Mouse (Mus musculus) spleen, adult 12 weeks (tissue): Measurements from ENCODE around the gene Mapkap1.
A peak's percentile ranks its signal among the peaks of the same experiment; 100 is the strongest.

Source experiments
- DNase-seq: peaks from one replicate; pipeline ENCODE4 v3.0.0; 2022; ENCODE audit warnings: low spot score

Mapkap1 gene

DNA sequence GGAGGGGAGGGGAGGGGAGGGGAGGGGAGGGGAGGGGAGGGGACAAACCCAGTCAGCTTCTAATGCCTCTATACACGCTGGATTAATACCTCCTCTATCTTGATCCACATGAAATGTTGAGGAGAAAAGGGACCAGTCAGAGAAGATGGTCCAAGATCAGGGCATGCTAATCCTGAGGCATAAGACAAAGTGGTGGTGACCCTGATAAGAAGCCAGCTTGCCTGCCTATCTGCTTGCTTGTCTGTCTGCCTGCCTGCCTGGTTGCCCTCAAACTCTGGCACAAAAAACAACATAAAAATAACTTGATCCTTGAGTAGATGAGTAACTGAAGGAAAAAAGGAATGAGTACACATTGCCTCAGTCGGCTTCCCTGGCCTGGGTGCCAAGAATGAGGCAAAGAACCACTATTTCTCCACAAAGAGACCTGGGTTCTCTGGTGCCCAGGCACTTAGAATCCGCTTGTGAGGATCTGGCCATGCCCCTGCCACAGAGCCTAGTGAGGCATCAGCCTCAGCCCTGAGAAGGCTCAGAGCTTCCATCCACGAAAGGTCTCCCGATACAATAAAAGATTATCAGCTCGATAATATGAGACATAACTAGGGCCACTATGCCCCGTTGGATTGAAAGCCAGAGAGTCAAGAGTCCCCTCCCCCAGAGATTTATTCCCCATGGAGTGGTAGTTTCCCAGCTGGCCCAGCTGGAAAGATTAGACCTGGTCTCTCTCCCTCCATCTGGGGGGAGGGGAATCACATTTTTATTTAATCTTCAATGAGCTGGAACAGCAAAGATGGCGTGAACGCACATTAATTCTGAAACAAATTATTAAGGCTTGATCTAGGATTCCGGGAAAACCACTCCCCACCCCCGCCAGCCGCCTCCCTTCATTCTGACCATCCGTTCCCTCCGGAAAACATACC, 228.9 kb downstream of the Mapkap1 start:
- no peak for DNase-seq

DNA sequence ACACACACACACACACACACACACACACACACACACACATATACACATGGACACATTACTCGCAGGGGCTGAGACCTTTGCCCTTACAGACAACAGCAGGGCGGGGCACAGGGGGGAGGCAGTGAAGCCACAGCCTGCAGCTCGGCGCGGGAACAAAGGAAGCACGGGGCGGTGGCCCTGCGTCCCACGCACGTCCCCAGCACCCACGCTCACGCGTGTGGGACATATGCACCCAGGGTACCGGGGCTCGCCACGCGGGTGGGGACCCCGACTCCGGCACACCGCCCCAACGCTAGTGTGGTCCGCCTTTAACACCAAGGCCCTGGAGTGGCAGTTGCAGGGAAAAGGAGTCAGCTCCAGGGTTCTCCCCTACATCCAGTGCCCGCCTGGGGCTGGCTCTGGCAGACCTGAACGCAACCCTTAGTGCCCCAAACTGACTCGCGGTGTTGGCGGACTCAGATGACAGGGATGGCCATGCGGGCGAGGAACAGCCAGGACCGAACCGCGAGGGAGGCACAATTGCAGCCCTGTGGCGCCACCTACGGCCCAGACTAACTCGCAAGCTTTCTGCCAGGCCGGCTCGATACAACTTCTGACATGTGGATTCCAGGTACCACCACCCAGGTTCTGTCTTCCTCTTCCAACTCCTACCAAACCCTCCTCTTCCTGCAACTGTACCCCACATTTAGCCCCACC, 232.5 kb downstream of the Mapkap1 start:
- peak; percentile 56 for DNase-seq

DNA sequence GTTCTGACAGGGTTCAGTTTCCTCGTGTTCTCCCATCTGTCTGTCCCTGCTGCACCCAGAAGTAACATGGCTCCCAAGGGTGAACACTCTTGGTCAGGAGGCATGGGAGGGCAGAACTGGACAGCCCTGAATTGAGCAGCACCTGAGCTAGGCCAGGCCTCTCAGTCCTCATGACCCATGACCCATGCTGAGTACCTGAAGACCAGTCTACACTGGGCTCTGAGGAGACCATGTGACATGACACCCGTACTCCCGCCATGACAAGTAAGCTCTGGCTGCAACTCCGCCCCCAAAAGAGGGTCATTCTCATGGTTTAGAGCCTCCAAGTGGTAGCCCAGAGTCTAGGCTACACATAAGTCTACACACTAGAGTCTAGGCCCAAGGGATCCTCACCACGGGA, 233.2 kb downstream of the Mapkap1 start:
- no peak for DNase-seq

- DNase-seq, result peak; percentile 51
These were observed 235.8 kb downstream of the Mapkap1 start for GRCm38 (mm10) chr2:34642351-34642750.

DNA sequence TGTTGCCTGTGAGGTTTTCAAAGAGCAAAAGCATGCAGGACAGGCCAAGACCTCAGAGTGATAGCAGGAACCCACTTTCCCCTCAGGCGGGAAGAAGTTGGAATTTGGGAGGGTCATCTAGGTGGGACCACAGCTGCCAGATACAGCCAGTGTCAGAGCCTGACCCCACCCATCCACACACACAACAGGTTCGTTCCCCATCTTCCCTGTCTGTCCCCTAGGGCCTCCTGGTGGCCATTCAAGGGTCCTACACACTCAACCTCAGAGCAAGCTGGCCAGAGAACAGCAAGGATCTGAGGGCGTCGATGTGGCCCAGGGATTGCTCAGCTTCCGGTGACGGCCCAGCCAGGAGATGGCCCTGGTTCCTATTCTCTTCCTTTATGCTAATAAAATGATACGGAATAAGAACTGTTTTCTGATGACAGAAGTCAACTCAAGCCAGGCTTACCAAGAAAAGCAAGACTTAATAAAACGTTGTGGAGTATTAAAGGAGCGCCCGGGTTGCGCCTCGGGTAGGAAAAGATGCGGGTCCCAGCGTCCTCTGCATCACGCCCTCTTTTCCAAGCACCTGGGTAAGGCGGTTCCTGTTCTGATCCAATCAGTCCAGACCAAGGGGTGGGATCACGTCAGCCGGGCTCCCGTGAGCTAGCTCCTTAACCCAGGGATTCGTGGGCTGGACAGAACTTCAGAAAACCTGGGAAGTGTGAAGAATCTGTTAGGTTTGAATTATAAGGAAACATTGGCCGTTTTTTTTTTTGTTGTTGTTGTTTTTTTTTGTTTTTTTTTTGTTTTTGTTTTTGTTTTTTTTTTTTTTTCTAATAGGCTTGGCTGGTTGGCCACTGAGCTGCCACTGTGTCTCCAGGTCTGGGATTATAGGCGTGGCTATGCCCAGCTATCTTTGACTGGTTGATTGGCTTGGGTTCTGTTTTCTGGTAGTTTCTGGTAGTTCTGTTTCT, 238.3 kb downstream of the Mapkap1 start:
- no peak for DNase-seq

DNA sequence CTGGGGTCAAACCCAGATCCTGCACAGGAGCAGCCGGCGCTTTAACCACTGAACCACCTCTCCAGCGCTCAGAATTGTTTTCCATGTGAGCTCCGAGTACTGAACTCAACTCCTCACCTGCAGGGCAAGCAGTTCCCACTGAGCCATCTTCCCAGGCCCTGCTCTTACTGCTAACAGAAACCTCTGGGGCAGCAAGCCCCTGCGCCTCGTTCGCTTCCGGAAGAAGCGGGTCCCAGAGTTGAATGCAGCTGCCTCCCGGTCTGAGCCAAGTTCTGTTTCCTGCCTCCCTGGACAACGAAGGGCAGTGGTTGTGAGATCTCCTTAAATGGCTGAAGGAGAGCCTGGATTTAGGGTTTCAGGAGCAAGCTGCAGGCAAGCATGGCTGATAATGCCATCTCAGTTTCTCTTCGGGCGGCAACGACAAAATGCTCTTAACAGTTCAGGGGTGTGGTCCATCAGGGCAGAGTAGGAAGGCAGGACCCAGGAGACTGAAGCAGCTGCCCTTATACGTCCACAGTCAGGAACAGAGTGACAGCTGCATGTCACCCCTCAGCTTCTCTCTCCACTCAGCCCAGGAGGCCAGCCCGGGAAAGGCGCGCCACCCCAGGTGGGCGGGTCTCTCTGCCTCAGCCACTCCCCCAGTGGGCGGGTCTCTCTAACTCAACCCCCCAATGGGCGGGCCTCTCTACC, 239.4 kb downstream of the Mapkap1 start:
- DNase-seq, result peak; percentile 77

GRCm38 (mm10) chr2:34646541-34646865, 239.9 kb downstream of the Mapkap1 start:
- no peak for DNase-seq

GRCm38 (mm10) chr2:34647410-34647809, 240.8 kb downstream of the Mapkap1 start:
- DNase-seq, result no peak

DNA sequence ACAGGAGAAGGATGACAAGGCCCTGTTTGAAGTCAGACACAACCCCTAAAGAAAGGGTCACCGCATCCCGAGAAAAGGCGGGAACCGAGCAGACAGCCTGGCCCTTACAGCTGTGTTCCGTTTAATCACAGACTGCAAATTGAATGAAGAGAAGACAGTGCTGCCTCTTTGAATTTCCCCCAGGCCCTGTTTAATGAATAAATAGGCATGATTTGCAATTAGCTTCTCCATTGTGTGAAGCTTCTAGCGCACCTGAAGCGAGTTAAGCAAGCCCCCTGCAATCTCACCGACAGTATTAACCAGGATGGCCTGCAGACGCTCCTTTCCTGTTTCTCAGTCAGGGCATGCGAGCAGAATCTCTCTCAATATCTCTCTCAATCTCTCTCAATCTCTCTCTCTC, 261.2 kb downstream of the Mapkap1 start:
- DNase-seq, result no peak

GRCm38 (mm10) chr2:34668440-34669191, 262.0 kb downstream of the Mapkap1 start:
- no peak for DNase-seq

DNA sequence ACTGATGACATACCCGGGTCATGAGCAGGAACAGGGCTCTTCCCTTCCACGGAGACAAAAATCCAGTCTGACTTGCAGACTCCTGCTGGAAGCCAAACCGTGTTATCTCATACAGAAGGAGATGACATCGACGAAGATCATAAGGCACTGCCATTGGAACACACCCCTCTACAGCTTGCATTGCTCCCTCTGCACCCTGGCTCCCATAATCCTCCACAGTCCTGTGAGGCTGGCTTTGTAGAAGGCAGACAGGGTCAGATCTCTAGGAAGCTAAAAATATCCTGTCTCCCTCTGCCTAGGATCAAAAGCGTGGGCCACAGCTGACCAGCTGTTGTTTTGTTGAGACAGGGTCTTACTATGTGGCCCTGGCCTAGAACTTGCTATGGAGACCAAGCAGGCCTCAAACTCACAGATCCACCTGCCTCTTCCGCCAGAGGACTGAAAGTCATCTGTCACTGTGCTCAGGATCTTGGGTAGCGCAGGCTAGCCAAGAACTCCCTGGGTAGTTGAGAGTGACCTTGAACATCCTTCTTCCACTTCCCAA, 262.7 kb downstream of the Mapkap1 start:
- no peak for DNase-seq

DNA sequence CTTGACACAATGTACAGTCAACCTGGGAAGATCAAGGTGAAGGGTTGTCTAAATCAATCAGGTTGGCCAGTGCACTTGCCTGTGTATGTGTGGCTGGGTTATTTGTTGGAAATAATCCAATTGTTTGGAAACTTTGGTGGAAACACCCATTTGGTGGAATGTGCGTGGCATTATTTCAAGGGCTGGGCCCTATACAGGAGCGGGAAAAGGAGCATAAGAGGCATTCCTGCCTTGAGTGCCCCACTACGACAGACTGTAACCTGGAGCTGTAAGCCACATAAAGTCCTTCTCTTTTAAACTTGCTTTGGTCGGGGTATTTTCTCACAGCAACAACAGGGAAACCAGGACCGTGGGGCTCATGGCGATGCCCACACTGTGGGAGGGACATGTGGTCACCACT, 263.9 kb downstream of the Mapkap1 start:
- no peak for DNase-seq

DNA sequence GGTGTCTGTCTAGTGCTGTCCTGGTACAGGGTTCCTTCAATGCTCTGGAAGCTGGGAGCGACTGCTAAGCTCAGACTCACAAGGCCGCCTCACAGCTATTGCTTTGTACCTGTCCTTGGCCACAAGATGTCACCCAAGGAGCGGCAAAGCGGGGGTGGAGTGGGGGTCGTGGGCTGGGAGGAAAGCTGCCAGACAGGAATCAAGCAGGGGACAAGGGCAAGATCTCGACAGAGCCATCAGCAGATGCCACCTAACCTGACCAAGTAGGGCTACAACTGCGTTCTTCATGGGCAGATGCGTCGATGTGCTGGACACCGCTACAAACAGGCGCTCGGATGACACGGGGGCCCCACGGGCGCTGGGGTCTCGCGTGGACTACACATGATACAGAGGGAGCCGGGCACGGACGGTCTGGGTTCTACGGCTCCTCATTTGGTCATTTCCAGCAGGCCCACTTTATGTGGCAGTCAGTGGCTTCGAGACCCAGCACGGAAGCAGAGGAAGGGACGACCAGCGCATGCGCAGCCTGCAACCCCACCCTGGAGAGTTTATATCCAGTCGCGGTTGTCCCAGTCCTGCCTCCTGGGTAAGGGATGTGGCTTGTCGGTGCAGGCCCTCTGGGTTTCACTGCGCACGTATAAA, 264.9 kb downstream of the Mapkap1 start:
- peak; percentile 26 for DNase-seq

GRCm38 (mm10) chr2:34673846-34674245, 267.3 kb downstream of the Mapkap1 start:
- DNase-seq, result no peak
